Mouse (Mus musculus) R1 (cell line): Measurements from ENCODE around the gene Ctnnbip1.

ENCODE experiments used
- DNase-seq: peaks from one replicate; pipeline ENCODE4 v3.0.0-alpha.2; 2018; ENCODE audit warnings: low read depth, low spot score

Ctnnbip1 gene

DNA sequence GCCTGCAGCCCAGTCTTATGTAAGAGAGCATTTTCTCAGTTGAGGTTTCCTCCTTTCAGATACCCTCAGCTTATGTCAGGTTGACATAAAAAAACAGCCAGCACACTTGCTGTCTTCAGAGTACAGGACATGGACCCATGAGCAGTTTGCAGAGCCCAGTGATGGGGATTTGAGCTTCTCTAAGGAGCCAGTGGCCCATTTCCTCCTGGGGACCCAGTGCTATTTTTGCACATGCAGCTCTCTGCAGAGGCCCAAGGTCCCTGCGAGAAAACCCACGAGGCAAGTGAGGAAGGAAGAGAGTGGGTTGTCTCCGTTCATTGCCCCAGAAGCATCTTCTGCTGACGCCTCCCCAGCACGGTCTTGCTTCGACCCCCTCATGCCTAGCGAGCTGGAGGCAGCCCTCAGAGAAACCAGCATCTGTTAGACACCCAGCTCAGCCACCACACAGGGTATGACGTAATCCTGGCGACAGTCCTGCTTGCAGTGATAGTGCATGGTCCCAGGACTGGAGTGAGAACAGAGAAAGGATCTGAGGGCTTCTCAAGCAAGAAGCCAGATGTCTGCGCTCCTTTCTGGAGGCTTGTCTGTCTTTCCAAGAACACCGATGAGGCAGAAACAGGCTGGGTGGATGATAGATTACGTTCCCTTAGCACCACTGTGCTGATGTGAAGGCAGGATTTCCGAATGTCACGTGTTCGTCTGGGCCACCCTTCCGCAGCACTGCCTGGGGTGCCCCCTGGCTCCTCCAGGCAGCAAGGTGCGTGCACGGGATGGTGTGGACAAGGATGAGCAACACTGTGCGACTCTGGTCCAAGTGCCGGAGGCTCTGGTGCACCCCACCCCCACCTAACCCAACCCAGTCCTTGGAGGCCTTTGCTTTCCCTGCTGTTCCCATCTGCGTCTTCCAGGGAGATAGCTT lies 44.2 kb downstream of the Ctnnbip1 start:
- DNase-seq, result no peak

GRCm38 (mm10) chr4:149562905-149563347 lies 44.9 kb downstream of the Ctnnbip1 start:
- no peak for DNase-seq

- DNase-seq, result no peak
Observed at GRCm38 (mm10) chr4:149563941-149564361, 45.9 kb downstream of the Ctnnbip1 start.

DNA sequence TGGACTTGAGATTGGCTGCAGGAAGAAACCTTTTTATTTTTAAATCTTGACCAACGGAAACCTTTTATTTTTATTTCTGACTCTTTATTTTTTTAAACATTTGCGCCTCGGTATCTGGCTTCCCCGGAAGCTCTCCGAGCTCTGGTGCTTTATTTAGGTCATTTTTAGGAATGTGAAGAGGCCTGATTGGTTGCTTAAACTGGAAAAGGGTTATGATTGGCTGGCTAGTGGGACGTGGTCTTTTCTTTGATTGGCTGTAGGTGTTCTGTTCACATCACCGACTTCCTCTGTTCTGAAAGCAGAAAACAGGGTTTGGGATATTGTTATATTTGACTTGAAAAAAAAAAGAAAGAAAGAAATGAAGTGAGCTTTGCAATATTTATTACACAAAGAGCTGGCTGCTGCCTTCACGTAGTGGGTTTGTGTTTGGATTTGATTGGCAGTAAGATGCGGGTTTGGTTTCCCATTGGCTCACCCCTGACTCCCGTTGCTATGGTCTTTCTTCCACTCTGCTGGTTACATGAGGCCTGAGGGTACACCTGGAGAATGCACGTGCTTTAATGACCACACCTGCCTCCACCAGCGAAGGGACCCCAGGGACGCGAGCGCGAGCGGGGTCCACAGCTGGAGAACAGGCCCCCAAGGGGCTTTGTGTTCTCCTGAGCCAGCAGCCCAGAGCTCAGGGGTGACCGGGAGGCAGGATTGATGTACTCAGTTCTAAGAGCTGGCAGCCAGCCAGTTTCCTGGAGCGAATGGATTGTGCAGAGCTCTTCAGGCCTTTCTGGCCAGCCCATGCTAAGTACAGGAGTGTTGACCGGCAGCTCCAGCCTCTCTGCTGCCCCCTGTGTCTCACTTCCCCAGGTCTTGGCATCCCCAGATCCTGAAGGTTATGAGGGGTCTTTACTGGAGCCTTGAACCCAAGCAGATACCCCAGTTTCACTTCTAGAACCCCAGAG lies 46.7 kb downstream of the Ctnnbip1 start:
- DNase-seq, result peak; percentile 87

DNA sequence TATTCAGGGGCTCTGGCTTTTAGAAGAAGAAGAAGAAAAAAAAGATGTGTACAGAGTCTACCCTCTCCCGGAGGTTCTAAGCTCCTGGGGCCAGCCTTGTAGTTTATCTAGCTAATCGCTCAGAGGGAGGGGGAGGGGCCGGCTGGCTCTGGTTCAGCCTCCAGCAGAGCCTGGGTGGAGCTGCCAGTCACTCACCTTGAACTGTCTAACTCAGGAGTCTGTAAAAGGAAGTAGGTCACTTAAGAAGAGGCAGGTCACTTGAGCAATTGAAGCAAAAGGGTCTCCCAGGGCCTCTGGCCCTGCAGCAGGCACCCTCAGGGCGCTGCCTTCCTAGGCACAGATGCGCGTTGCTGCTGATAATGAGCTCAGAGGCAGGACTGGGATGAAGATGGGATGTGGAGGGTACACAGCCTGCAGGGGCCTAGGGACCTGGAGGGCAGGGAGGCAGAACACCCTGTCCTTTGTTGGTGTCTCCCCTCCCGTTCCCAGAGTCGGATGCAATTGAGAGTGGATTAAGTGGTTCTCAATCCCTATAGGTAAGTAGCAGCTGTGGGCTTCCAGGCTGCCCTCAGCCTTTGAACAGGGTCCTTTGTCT lies 49.5 kb downstream of the Ctnnbip1 start:
- peak; percentile 66 for DNase-seq

- DNase-seq, result no peak
Observed at GRCm38 (mm10) chr4:149568622-149569021, 50.6 kb downstream of the Ctnnbip1 start.

GRCm38 (mm10) chr4:149569781-149570497 lies 51.9 kb downstream of the Ctnnbip1 start:
- no peak for DNase-seq

- DNase-seq, result no peak
Observed at GRCm38 (mm10) chr4:149570498-149570863, 52.4 kb downstream of the Ctnnbip1 start.

DNA sequence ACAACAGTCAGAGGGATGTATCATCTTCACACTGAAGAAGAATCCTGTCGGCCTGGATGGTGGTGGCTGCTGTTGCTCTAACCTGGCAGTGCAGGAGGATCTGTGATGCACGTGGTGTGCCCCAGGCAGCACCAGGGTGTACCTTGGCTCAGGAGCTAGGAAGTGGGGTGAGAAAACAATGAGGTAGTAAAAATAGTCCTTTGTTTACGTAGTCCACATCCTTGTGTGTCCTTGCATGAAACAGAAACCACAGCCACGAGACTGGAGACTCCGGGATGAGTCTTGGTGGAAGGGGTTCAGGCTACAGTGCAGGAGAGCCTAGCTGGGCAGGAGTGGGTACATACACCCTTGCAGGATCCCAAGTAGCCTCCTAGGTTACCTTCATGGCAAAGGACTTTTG lies 53.2 kb downstream of the Ctnnbip1 start:
- no peak for DNase-seq

DNA sequence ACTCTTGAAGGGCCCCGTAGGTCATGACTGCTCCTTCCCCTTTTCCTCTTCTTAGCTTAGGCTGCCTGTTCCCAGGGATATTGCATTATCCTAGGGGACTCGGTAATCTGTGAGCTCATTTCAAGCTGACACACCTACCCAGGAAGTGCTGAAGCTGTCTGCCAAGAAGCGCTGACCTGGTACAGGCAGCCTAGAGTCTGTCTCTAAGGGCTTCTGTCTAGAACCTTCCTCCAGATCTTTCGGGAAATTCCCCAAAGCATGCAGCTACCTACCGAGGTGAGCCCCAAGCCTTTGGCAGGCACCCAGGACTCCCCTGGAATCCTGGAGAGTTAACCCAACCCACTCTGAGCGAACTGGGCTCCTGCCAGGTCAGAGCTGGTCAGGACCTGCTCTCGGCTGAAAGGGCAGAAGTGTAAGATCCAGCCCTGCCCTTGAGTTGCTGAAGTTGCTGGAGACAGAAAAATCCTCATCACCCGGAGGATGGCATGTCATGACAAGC lies 53.7 kb downstream of the Ctnnbip1 start:
- no peak for DNase-seq

DNA sequence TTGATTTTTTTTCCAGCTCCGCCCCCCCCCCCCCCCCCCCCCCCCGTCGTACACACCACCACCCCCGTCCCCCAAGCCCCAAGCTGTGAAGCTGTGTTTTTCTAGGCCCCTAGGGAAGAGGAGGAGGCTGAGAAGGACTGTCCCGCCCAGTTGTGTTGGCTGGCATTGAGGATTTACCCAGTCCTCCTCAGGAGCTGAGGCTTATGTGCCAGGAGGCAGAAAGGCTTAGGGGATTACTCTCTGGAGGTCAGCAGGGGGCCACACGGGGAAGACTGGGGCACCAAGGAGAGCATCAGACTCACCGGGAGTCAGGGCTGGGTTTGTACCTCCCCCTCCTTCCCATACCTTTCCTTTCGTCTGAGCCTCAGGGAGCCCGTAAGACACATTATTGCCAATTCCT lies 54.4 kb downstream of the Ctnnbip1 start:
- DNase-seq, result no peak

DNA sequence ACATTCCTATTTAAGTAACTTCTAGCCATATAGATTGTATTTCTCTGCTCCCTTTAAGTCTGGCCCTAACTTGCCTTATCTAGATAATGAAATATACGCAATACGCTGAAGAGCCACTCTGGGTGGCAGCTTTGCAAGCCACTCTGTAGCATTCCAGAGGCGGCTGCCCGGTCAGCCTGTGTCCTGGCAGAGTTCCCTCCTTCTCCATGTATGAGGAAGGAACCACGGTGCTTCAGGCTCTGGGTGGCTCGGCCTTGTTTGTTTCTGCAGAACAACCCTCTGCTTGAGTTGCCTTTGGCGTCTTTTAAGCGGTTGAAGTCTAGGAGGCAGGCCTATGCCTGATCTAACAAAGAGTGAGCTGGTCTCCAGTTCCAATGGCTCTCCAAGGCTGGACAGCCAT lies 54.8 kb downstream of the Ctnnbip1 start:
- no peak for DNase-seq

GRCm38 (mm10) chr4:149574391-149574821 lies 56.4 kb downstream of the Ctnnbip1 start:
- DNase-seq, result peak; percentile 79

DNA sequence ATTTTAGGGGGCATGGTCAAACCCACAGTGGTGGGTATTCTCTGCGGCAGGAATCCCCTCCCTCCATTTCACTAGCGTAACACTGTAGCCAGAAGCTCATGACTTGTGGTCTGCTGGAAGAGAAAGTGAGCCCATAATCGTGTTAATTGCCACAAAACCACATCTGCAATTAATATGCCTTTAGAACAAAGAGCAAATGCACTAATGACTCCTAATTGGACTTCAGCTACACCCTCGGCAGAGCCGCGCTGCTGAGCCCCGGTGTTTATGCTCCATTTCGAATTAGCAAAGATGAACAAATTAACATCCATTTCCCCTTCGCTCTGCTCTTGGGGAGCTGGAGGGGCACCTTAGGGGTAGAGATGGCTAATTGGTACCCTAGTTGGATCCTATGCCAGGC lies 58.0 kb downstream of the Ctnnbip1 start:
- no peak for DNase-seq

DNA sequence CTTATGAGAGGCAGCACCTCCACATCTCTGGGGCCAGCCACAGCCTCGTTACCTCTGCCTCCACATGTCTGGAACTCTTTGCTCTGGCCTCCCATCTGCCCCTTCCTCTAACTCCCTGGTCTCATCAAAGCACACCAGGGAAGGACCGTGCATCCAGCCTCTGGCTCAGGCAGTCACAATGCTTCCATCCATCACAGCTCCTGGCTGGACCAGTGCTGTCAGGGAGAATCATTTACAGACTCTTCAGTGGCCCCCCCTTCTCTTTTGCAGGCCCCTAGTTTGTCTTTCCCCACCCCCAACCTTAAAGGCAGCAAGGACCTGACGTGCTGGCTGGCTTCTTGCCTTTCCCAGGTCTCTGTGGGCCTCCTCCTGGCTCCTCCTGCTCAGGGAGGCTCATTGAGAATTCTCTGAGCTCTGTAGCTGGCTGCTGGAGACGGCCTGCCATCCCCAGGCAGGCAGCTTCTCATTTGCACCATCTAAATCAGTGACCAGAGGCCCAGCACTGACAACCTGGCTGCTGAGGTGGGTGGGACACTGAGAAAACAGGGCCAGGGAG lies 59.0 kb downstream of the Ctnnbip1 start:
- DNase-seq, result no peak

DNA sequence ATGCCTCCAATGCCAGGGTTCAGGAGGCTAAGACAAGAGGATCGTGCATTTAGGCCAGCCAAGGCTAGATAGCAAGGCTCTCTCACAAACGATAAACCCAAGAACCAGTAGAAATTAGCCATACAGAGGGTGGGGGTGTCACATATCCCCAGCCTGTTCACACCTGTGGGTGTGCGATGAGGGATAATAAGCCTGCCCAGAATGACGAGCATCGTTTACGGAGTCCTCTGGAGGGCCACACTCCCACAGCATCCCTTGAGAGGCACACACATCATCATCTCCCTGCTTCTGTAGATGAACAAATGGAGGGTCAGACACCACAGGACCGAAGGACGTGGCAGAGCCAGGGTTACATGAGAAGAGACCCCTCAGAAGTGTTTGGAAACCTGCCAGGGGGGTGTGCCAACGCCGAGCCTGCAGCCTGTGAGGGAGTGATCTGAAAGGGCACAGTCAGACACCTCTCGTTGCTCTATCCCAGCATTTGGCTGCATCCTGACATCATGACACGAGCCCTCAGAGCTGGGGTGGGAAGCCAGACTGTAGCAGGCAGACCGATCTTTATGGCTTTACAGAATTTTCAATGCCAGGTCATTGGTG lies 60.1 kb downstream of the Ctnnbip1 start:
- no peak for DNase-seq

- no peak for DNase-seq
Observed at GRCm38 (mm10) chr4:149578831-149579230, 60.8 kb downstream of the Ctnnbip1 start.

DNA sequence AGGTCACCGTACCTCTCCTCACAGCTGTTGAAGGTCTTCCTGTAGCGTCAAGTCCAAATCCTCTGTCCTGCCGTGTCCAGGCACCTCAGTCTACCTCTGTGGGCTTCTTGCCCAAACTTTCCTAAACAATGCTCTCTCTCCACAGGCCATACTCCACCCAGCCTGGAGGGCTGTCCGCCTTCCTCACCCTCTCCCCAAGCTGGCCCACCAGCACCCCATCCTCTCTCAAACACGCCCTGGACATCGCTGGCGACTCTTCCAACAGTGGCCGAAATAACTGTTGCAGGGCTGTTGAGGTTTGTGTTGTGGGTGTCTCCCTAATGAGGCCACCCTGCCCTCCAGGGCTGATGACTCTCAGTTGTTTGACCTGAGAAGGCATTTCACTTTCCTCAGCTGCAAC lies 67.2 kb downstream of the Ctnnbip1 start:
- DNase-seq, result no peak

GRCm38 (mm10) chr4:149586044-149586782 lies 68.2 kb downstream of the Ctnnbip1 start, which contains the start of gene Clstn1:
Gene Clstn1 (plus strand): TSS chr4:149586468.
- peak; percentile 68 for DNase-seq
